Mouse (Mus musculus): ENCODE measurements around the gene Ahdc1.

Gene Ahdc1

GRCm38 (mm10) chr4:133070388-133070787 lies 59.3 kb downstream of the Ahdc1 start:
- CTCF ChIA-PET, result interaction anchor here (0.7 kb wide), 1 partner anchor 21 kb away, joined by 3 read pairs; no protein-coding TSS in a partner anchor

- CTCF ChIA-PET, result no interaction called here
Observed at GRCm38 (mm10) chr4:133070821-133071372, 59.8 kb downstream of the Ahdc1 start.

- CTCF ChIA-PET, result no interaction called here
Observed at GRCm38 (mm10) chr4:133073192-133073591, 62.1 kb downstream of the Ahdc1 start.

GRCm38 (mm10) chr4:133074070-133074819 lies 63.2 kb downstream of the Ahdc1 start:
- CTCF ChIA-PET, result no interaction called here

- CTCF ChIA-PET, result interaction anchor here (0.6 kb wide), 1 partner anchor 1441 kb away, joined by 3 read pairs; no protein-coding TSS in a partner anchor
Observed at GRCm38 (mm10) chr4:133074894-133075572, 64.0 kb downstream of the Ahdc1 start.

GRCm38 (mm10) chr4:133078947-133079346 lies 67.9 kb downstream of the Ahdc1 start:
- CTCF ChIA-PET, result no interaction called here

- CTCF ChIA-PET, result interaction anchor here (0.9 to 1.2 kb wide), 2 partner anchors 24 to 61 kb away, joined by 3 to 7 read pairs; no protein-coding TSS in a partner anchor
Observed at GRCm38 (mm10) chr4:133079416-133080113, 68.5 kb downstream of the Ahdc1 start.

GRCm38 (mm10) chr4:133080862-133081261 lies 69.8 kb downstream of the Ahdc1 start:
- CTCF ChIA-PET, result interaction anchor here (1.2 kb wide), 1 partner anchor 62 kb away, joined by 7 read pairs; no protein-coding TSS in a partner anchor

GRCm38 (mm10) chr4:133082216-133082773 lies 71.2 kb downstream of the Ahdc1 start:
- CTCF ChIA-PET, result interaction anchor here (0.7 kb wide), 1 partner anchor 169 kb away, joined by 4 read pairs; no protein-coding TSS in a partner anchor

GRCm38 (mm10) chr4:133083991-133084861 lies 73.2 kb downstream of the Ahdc1 start:
- CTCF ChIA-PET, result no interaction called here

- CTCF ChIA-PET, result interaction anchor here (0.6 kb wide), 1 partner anchor 106 kb away, joined by 27 read pairs; no protein-coding TSS in a partner anchor
Observed at GRCm38 (mm10) chr4:133085011-133085782, 74.1 kb downstream of the Ahdc1 start.

- CTCF ChIA-PET, result interaction anchor here (0.6 kb wide), 1 partner anchor 106 kb away, joined by 27 read pairs; no protein-coding TSS in a partner anchor
Observed at GRCm38 (mm10) chr4:133085783-133086342, 74.8 kb downstream of the Ahdc1 start.

GRCm38 (mm10) chr4:133087177-133087714 lies 76.2 kb downstream of the Ahdc1 start:
- CTCF ChIA-PET, result no interaction called here

GRCm38 (mm10) chr4:133087835-133088234 lies 76.8 kb downstream of the Ahdc1 start:
- CTCF ChIA-PET, result no interaction called here

GRCm38 (mm10) chr4:133089319-133089718 lies 78.3 kb downstream of the Ahdc1 start:
- CTCF ChIA-PET, result no interaction called here

GRCm38 (mm10) chr4:133089802-133090201 lies 78.7 kb downstream of the Ahdc1 start:
- CTCF ChIA-PET, result no interaction called here

- CTCF ChIA-PET, result interaction anchor here (0.7 kb wide), 1 partner anchor 40 kb away, joined by 3 read pairs; no protein-coding TSS in a partner anchor
Observed at GRCm38 (mm10) chr4:133090276-133090719, 79.2 kb downstream of the Ahdc1 start.

- CTCF ChIA-PET, result interaction anchor here (0.7 to 0.8 kb wide), 3 partner anchors 41 to 375 kb away, joined by 3 to 5 read pairs (median 5); no protein-coding TSS in a partner anchor
Observed at GRCm38 (mm10) chr4:133090720-133091458, 79.8 kb downstream of the Ahdc1 start.
